Mouse (Mus musculus) common myeloid progenitor, adult 5-6 weeks (primary cell): ENCODE measurements at regions not wholly inside any gene's neighbourhood (a gene's known extent, or its start where the extent isn't known, plus 50 kb on each side); places are given as distances from the start of the nearest gene placed in this dataset.
"Not testable (repeated sequence)": the region's sequence is repeated elsewhere in the genome, so short reads cannot be mapped to it uniquely, and the experiment has no call there.

Source experiments
- ATAC-seq: replicated peaks from 2 replicates; pipeline ENCODE4 v1.8.0; 2016; ENCODE audit warnings: low read depth, mild to moderate bottlenecking, moderate TSS enrichment, inconsistent platforms; ENCODE audit not compliant: poor library complexity, severe bottlenecking

GRCm38 (mm10) chr14:54151272-54151671 lies 102.6 kb downstream of the Dad1 start:
- ATAC-seq = no peak

GRCm38 (mm10) chr14:54150221-54150620 lies 103.7 kb downstream of the Dad1 start:
- no peak for ATAC-seq

DNA sequence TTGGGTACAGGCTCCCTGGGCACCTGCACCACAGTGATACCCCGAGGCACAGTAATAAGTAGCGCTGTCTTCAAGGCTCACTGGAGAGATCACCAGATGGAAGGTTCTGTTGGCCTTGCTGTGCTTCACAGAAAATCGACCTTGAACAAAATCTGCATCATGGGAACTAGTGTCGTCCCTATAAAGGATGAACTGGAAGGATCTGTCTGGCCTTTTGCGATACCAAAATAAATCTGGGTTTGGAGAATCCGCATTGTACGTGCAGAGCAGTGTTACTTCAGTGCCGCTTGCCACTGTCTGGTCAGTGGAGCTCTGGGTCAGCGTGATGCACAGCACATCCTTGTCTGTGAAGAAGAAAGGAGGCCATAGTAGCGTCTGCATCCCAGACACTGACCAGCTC lies 105.3 kb downstream of the Dad1 start:
- ATAC-seq = no peak

- ATAC-seq = no peak
These were observed 105.8 kb downstream of the Dad1 start for GRCm38 (mm10) chr14:54148121-54148520.

DNA sequence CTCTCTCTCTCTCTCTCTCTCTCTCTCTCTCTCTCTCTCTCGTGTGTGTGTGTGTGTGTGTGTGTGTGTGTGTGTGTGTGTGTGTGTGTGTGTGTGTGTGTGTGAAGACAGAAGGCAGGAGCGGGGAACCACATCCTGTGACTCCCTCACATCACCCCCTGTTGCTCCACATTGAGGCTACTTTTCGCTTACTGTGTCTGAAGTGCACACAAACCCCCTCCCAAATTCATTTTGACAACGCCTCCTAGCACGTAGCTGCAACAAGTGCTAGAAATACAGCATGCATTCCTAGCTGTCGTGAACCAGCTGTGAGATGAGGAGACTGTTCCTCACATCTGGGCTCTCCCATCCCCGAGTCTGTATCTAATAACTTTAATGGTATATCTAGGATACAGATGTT lies 106.4 kb downstream of the Dad1 start:
- no peak for ATAC-seq

GRCm38 (mm10) chr14:54145743-54146741 lies 107.9 kb downstream of the Dad1 start:
- no peak for ATAC-seq

GRCm38 (mm10) chr14:54143828-54144227 lies 110.1 kb downstream of the Dad1 start:
- ATAC-seq = no peak

GRCm38 (mm10) chr14:54138288-54138687 lies 115.6 kb downstream of the Dad1 start:
- ATAC-seq = peak; percentile 29; the same call in 1 of the 2 replicates

GRCm38 (mm10) chr14:54136538-54136937 lies 117.4 kb downstream of the Dad1 start:
- ATAC-seq = no peak

- no peak for ATAC-seq
These were observed 125.6 kb downstream of the Dad1 start for GRCm38 (mm10) chr14:54128334-54128733.

DNA sequence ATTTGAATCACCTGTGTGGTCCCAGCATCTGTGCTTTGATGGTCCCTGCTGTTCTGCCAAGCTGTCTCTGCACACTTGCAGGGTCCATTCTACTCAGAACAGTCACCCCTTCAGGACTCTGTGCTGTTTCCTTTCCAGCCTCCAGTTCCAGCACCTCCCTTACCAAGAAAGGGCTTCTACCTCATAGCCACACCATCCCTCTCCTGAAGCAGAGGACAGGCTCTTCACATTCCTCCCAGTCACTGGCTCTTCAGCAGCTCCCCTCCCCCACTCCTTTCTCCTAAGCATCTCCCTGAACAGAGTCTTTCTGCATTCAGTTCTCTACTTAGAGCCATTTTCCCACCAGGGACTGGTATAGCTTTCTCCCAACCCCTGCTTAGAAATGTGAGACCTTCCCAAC lies 128.4 kb downstream of the Dad1 start:
- no peak for ATAC-seq

- no peak for ATAC-seq
These were observed 131.9 kb downstream of the Dad1 start for GRCm38 (mm10) chr14:54121973-54122372.

DNA sequence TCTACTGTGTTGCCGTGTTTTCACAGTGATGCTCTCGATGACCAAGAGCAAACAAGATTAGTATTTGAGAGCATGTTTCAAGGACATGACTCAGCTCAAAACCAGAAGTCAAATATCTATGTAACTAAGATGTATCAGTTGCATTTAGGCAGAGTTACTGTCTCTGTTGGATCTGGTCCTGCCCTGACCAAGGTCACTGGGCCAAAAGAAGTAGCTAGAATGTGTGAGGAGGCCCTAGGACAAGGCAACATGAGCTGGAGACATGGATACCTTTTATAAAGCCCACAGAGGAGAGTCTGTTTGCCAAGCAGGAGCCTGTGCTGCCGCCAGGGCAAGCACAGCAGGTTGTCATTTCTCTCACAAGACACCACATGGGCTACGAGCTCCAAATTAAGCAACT lies 132.6 kb downstream of the Dad1 start:
- ATAC-seq = no peak

DNA sequence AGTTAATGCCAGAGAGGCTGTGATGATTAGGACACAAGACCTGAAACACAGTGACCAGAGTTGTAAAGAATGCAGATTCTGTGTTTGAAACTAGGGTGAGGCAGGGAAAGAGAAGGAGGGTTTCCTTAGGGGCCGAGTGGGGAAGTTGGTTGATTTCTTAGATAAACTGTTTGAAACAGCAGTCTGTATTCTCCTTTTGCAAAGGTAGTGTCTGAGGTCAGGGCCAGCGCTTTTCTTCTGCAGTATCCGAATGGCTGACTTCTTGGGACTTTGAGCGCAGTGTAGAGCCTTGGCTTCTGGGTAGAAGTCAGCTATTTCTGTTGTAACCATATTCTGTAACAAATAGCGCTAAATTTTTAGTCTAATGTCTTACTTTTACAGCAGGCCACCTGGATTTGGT lies 133.7 kb downstream of the Dad1 start:
- no peak for ATAC-seq

DNA sequence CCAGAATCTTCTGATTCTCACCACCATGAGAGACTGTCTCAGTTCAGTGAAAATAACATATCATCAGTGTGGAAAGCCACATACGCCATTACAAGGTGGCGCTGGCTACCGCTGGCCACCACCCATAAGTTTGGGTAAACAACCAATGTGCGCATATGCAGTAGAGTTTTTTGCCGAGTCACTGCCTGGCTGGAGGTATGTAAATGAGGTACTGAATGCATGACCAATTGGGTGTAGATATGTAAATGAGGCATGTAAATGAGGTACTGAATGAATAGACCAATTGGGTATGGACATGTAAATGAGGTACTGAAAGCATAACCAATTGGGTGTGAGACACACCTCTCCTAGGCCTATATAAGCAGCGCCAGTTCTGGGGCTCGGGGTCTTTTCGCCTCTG lies 136.3 kb downstream of the Dad1 start:
- not testable (repeated sequence) for ATAC-seq

DNA sequence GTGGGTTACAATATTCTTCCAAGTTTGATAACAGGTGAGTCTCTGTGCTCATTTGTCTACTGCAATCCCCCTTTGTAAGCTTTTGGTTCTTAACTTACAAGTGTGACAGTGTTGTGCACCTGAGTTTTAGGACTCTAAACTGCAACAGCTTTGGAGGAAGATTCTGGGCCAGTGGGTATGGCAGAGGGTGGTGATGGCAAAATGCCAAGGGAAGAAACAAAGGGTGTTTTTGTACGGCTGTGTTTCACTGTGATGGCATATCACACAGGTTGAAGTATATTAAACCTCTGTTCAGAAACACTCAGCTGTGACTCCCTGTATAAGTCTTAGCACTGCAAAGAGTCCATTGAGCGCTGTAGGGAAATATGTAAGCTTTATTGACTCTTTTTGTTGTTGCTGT lies 140.7 kb downstream of the Dad1 start:
- no peak for ATAC-seq

DNA sequence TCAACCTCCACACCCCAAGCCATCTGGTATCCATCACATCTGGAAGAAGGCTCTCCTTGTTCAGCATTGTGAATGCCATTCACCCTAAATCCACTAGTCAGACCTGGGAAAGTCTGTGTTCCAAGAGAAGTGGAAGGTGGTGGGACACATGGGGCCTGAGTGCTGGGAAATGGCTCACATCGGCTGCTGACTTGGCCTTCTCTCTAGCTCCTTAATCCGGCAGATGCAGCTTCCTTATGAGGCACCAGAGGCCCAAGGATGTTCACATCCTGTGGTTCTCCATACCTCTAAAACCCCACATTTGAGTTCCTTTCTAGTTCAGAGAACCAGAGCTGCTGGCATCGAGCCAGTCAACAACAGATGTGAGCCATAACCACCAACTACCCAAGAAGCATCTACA lies 142.9 kb downstream of the Dad1 start:
- peak; percentile 60 for ATAC-seq

- ATAC-seq = no peak
These were observed 144.8 kb downstream of the Dad1 start for GRCm38 (mm10) chr14:54109129-54109528.

GRCm38 (mm10) chr14:54108311-54109074 lies 145.4 kb downstream of the Dad1 start:
- peak; percentile 77 for ATAC-seq

GRCm38 (mm10) chr14:54107204-54107796 lies 146.6 kb downstream of the Dad1 start:
- no peak for ATAC-seq

DNA sequence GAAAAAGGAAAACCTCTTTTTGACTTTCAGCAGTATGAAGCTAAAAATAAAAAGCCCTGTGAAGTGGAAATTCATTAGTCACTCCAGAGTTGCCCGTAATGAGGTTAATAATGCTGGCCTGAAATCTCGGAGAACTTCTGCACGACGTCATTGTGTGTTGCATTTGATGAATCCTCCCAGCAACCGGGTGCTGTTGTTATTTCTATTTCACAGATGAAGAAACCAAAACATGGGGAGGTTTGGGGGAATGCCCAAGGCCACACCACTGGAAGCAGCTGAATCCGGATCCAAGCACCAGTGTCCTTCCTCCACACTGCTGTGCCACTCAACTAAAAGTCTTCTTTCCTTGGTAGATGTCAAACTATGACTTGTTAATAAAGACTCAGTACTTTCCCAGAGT lies 149.7 kb downstream of the Dad1 start:
- ATAC-seq = no peak
